Mouse (Mus musculus): ENCODE results near the gene Slc52a3. TPM values are rescaled to one million over a fixed set of nuclear protein-coding genes. Genes with fewer than 3 reads are reported as not detected.

Slc52a3 gene
- polyA plus RNA-seq, 1 experiment from 2014 or later = 0.40 TPM

DNA sequence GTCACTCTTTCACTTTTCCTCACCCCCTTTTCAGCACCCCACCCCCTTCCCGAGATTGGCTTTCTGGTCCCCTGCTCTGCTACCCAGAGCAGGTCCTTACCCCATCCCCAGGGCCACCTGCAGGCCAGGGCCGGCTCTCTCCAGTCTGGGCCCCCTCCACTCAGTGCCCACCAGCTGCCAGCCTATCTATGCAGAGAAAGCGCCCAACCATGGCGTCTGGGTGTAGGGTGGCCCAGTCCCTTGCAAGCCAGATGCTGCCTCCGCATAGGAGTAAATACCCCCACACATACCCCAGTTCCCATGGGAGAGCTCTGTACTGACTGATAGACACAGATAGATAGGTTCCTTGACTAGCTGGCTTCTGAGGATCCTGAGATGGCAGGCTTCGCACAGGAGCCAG is 4.4 kb downstream of the Slc52a3 start:
- no peak for ATAC-seq (replicated peaks; ENCODE audit: insufficient number of reproducible peaks, insufficient read depth, low FRiP score, low read depth)
- 60% methylated on average over 6 of the region's 6 CpGs for WGBS

DNA sequence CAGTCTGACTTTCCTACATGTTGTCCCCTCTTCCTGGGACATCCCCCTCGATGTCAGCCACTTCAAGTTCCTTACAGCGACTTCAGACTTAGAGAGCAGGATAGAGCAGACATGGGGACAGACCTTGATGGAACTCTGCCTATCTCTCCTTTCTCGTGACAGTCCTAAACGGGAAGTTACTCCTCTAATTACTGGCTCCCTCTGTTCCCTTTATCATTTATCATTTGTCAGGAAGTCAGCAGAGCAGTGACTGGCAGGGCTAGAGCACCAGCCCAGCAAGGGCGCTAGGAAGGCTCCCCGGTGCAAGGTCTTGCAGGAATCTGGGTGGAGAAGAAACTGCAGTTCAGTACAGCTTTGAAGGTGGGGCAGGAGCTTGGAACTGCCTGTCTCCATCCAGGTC is 6.2 kb downstream of the Slc52a3 start:
- H3K36me3 ChIP-seq = no peaks in the 10 kb centered on the region

More for the DNA sequence above, 4.4 kb downstream of the Slc52a3 start:
- peaks cover 12% of the 10 kb centered on the region for H3K4me1 ChIP-seq (replicated peaks)
- no peak overlapping the region for H3K27ac ChIP-seq
- H3K4me2 ChIP-seq = no peak overlapping the region
- peaks cover 55% of the 10 kb centered on the region for H3K27me3 ChIP-seq
- H3K9me3 ChIP-seq (replicated peaks) = no peaks in the 10 kb centered on the region
- H3K9ac ChIP-seq = no peak overlapping the region
- no peaks in the 10 kb centered on the region for H3K36me3 ChIP-seq
- H3K4me3 ChIP-seq = no peak overlapping the region

DNA sequence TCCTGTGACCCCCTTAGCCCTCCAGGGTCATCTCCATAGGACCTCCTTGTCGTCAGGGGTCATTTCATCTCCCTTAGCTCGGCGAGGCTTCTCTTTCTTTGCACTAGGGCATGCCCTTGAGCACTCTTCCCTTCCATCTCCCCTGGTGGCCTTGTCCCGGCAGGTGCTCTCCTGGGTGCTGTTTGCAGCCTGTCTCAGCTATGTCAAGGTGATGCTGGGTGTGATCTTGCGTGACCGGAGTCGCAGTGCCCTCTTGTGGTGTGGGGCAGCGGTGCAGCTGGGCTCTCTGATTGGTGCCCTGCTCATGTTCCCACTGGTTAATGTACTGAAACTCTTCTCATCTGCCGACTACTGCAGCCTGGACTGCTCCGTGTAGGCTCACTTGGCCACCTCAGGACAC is 11.5 kb downstream of the Slc52a3 start:
- peaks cover 15% of the 10 kb centered on the region; the same call in 1 of the 2 replicates for H3K27me3 ChIP-seq
- H3K36me3 ChIP-seq = no peaks in the 10 kb centered on the region
- no peak overlapping the region for H3K4me3 ChIP-seq
- H3K9me3 ChIP-seq (replicated peaks) = no peaks in the 10 kb centered on the region
- no peak overlapping the region for H3K9ac ChIP-seq
- no peak overlapping the region for H3K4me2 ChIP-seq
- peaks cover 3% of the 10 kb centered on the region; the same call in 1 of the 2 replicates for H3K4me1 ChIP-seq (replicated peaks)
- ATAC-seq (replicated peaks; ENCODE audit: insufficient number of reproducible peaks, insufficient read depth, low FRiP score, low read depth) = no peak
- no peak overlapping the region for H3K27ac ChIP-seq
- WGBS = 55% methylated on average over 10 of the region's 10 CpGs

More for the DNA sequence above, 6.2 kb downstream of the Slc52a3 start:
- Histone ChIP-seq H3K4me3 (no peak overlapping the region), H3K27ac (no peak overlapping the region), H3K27me3 (peaks cover 48% of the 10 kb centered on the region), H3K4me2 (no peak overlapping the region), H3K9ac (no peak overlapping the region), H3K9me3 (replicated peaks) (no peaks in the 10 kb centered on the region), H3K4me1 (replicated peaks) (peaks cover 10% of the 10 kb centered on the region)
- 36% methylated on average over 6 of the region's 6 CpGs for WGBS
- ATAC-seq (replicated peaks; ENCODE audit: insufficient number of reproducible peaks, insufficient read depth, low FRiP score, low read depth) = no peak

DNA sequence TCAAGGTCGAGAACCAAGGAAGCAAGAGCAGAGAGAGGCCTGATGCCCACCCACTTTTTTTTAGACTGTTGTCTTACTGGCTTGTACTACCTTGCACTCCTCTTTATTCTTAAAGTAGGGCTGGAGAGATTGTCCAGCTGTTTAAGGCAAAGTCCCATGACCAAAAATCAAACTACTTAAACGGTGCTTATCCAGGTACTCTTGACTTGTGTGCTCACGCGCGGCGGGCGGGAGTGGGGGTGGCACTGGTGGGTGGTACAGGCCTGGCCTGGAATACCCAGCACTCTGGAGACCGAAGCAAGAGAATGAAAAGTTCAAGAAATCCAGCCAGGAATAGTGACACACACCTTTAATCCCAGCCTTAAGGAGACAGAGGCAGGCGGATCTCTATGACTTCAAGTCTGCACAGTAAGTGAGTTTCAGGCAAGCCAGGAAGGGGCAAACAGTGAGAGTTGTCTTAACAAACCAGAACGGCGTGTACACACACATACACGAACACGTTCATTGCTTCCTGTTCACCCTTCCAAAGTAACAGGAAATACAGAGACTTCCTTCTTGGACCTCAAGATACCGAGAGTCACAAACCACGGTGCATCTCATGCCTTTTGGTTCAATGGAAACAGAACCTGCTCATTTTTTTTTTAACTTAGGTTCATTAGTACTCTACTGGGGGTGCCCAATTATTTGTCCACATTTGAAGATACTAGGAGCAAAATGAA is 12.9 kb downstream of the Slc52a3 start:
- WGBS = 78% methylated on average over 15 of the region's 15 CpGs
- H3K27me3 ChIP-seq = peaks cover 12% of the 10 kb centered on the region; the same call in 1 of the 2 replicates
- no peak for ATAC-seq (replicated peaks; ENCODE audit: insufficient number of reproducible peaks, insufficient read depth, low FRiP score, low read depth)
- H3K36me3 ChIP-seq = no peaks in the 10 kb centered on the region
- peaks cover 3% of the 10 kb centered on the region; the same call in 1 of the 2 replicates for H3K4me1 ChIP-seq (replicated peaks)
- H3K27ac ChIP-seq = no peak overlapping the region
- H3K9ac ChIP-seq = no peak overlapping the region
- no peaks in the 10 kb centered on the region for H3K9me3 ChIP-seq (replicated peaks)
- H3K4me2 ChIP-seq = no peak overlapping the region
- H3K4me3 ChIP-seq = no peak overlapping the region

DNA sequence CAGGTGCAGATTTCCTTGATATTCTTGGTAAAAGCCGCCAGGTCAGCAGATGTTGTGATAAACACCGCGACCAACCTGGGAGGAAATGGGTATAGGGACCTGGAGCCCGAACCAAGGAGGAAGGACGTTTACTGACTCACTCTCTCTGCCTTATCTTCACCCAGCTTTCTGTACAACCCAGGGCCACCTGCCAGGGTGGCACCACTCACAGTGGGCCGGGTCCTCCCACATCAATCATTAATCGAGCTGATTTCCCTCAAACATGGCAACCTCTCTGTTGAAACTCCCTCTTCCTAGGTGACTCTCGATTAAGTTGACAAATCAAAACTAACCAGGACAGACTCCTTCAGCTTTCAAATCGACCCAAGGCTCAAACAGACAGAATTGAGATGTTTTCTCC is 13.9 kb downstream of the Slc52a3 start:
- no peak overlapping the region for H3K9ac ChIP-seq
- H3K36me3 ChIP-seq = no peaks in the 10 kb centered on the region
- no peak overlapping the region for H3K27ac ChIP-seq
- no peak overlapping the region for H3K4me3 ChIP-seq
- H3K9me3 ChIP-seq (replicated peaks) = no peaks in the 10 kb centered on the region
- peaks cover 12% of the 10 kb centered on the region; the same call in 1 of the 2 replicates for H3K27me3 ChIP-seq
- ATAC-seq (replicated peaks; ENCODE audit: insufficient number of reproducible peaks, insufficient read depth, low FRiP score, low read depth) = no peak
- 68% methylated on average over 9 of the region's 9 CpGs for WGBS
- no peak overlapping the region for H3K4me2 ChIP-seq
- peaks cover 3% of the 10 kb centered on the region; the same call in 1 of the 2 replicates for H3K4me1 ChIP-seq (replicated peaks)

DNA sequence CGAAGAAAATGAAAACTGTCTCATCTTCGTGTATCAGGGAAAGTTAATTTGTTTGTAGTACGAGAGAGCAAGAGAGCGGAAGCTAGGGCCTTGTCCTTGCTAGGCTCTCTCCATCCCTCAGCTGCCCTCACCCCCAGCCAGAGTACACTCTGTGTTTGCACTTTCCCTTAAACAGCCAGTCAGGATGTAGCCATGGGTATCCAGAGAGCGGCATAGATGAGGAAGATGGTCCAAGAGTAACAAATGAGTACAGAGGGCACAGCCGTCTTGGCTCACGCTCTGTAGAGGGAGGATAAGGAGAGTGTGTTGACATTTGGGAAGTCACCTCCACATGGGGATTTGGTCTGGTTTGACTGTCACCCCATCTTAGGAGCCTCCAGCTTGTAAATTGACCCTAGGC is 14.3 kb downstream of the Slc52a3 start:
- Histone ChIP-seq H3K4me2 (no peak overlapping the region), H3K4me1 (replicated peaks) (peaks cover 3% of the 10 kb centered on the region; the same call in 1 of the 2 replicates), H3K9ac (no peak overlapping the region), H3K4me3 (no peak overlapping the region), H3K9me3 (replicated peaks) (no peaks in the 10 kb centered on the region), H3K27ac (no peak overlapping the region), H3K36me3 (no peaks in the 10 kb centered on the region), H3K27me3 (peaks cover 11% of the 10 kb centered on the region; the same call in 1 of the 2 replicates)
- ATAC-seq (replicated peaks; ENCODE audit: insufficient number of reproducible peaks, insufficient read depth, low FRiP score, low read depth) = no peak
- WGBS = 76% methylated on average over 7 of the region's 7 CpGs

DNA sequence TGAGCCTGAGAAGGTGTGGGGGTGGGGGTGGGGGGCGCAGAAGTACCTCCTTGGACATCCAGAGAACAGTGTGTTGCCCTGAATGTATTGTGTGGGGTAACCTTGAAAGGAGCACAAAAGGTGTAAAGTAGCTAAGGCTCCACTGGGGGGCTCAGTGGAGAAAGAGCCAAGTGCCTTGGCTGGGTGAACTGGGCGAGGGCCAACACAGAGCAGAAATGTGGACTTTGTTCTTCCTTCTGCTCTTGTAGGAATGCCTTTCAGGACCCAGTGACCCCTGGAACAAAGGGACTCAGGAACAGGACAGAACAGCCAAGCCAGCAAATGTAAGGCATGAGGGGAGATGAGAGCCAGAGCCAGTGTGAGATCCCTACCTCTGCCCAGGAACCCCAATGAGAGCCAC is 15.4 kb downstream of the Slc52a3 start:
- 0 out of 2 replicates have a peak, but pooled peaks have one; percentile 27 for ATAC-seq (replicated peaks; ENCODE audit: insufficient number of reproducible peaks, insufficient read depth, low FRiP score, low read depth)
- H3K36me3 ChIP-seq = no peaks in the 10 kb centered on the region

DNA sequence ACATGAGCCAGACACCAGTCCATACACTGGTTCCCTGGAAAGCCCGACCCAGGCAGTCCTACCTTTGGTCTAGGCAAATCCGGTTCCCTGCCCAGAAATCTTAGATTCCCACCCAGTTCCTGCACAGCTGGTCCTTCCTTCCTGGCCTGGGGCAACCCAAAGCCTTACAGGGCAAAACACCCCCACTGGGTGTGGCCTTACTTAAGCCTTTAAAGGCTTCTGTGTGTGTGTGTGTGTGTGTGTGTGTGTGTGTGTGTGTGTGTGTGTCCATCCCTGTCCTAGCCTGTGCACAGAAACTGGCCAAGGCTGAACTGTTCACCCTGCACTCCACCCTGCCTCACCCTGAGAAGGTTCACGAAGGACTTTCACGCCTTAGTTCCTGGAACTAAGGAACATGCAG is 15.9 kb downstream of the Slc52a3 start:
- H3K27ac ChIP-seq = no peak overlapping the region
- no peaks in the 10 kb centered on the region for H3K9me3 ChIP-seq (replicated peaks)
- no peak overlapping the region for H3K4me2 ChIP-seq
- no peaks in the 10 kb centered on the region for H3K36me3 ChIP-seq
- H3K9ac ChIP-seq = no peak overlapping the region
- 63% methylated on average over 4 of the region's 4 CpGs for WGBS
- H3K4me1 ChIP-seq (replicated peaks) = peaks cover 3% of the 10 kb centered on the region; the same call in 1 of the 2 replicates
- no peak for ATAC-seq (replicated peaks; ENCODE audit: insufficient number of reproducible peaks, insufficient read depth, low FRiP score, low read depth)
- H3K27me3 ChIP-seq = 0 out of 2 replicates have a peak, but pooled peaks cover 7% of the 10 kb centered on the region
- H3K4me3 ChIP-seq = no peak overlapping the region

More for the DNA sequence above, 15.4 kb downstream of the Slc52a3 start:
- Histone ChIP-seq H3K9me3 (replicated peaks) (no peaks in the 10 kb centered on the region), H3K4me3 (no peak overlapping the region), H3K27ac (no peak overlapping the region), H3K4me1 (replicated peaks) (peaks cover 3% of the 10 kb centered on the region; the same call in 1 of the 2 replicates), H3K9ac (no peak overlapping the region), H3K27me3 (0 out of 2 replicates have a peak, but pooled peaks cover 7% of the 10 kb centered on the region), H3K4me2 (no peak overlapping the region)
- WGBS = 35% methylated on average over 2 of the region's 2 CpGs

DNA sequence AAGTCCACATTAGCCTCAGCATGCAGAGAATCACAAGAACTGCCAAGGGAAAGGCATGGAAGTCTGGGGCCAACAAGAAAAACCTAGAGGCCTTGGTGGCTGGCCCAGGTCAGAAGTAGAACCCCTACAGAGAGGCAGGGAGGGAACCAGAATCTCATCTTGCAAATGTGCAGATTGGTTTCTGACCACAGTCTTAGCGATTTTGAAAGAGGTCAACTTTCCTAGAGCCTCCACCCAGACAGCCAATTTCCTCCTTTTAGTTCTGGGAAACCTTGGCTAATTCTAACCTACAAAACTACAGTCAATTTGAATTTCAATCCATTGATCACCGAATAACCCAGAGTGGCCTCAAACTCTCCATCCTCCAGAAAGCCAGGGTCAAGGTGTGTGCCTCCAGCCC is 16.4 kb downstream of the Slc52a3 start:
- WGBS = 54% methylated on average over 2 of the region's 2 CpGs

DNA sequence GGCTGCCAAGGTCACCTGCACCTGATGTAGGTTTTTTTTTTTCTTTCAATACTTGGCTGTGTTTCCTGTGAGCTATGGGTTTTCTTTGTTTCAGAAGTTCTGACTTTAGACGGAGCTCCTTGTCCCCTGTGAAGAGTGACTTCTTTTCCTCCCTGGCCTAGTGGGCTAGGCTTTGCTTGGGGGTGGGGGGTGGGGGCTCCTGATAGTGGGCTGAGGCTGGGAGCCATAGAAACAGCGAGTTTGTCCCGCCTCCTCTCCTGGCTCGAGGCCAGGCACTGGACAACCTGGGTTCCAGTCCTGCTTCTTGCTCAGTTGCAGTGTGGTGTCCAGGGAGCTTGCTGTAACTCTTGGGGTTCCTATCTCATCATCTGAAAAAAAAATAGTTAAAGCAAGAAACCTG is 19.7 kb downstream of the Slc52a3 start:
- no peaks in the 10 kb centered on the region for H3K36me3 ChIP-seq
- H3K27ac ChIP-seq = no peak overlapping the region
- 46% methylated on average over 4 of the region's 4 CpGs for WGBS
- ATAC-seq (replicated peaks; ENCODE audit: insufficient number of reproducible peaks, insufficient read depth, low FRiP score, low read depth) = no peak
- H3K4me3 ChIP-seq = no peak overlapping the region
- H3K9ac ChIP-seq = no peak overlapping the region
- H3K4me1 ChIP-seq (replicated peaks) = peaks cover 3% of the 10 kb centered on the region; the same call in 1 of the 2 replicates
- H3K27me3 ChIP-seq = no peaks in the 10 kb centered on the region
- no peak overlapping the region for H3K4me2 ChIP-seq
- no peaks in the 10 kb centered on the region for H3K9me3 ChIP-seq (replicated peaks)

More for the DNA sequence above, 16.4 kb downstream of the Slc52a3 start:
- Histone ChIP-seq H3K36me3 (no peaks in the 10 kb centered on the region), H3K9me3 (replicated peaks) (no peaks in the 10 kb centered on the region), H3K4me1 (replicated peaks) (peaks cover 3% of the 10 kb centered on the region; the same call in 1 of the 2 replicates), H3K27me3 (0 out of 2 replicates have a peak, but pooled peaks cover 4% of the 10 kb centered on the region), H3K9ac (no peak overlapping the region), H3K27ac (no peak overlapping the region), H3K4me3 (no peak overlapping the region), H3K4me2 (no peak overlapping the region)
- no peak for ATAC-seq (replicated peaks; ENCODE audit: insufficient number of reproducible peaks, insufficient read depth, low FRiP score, low read depth)

DNA sequence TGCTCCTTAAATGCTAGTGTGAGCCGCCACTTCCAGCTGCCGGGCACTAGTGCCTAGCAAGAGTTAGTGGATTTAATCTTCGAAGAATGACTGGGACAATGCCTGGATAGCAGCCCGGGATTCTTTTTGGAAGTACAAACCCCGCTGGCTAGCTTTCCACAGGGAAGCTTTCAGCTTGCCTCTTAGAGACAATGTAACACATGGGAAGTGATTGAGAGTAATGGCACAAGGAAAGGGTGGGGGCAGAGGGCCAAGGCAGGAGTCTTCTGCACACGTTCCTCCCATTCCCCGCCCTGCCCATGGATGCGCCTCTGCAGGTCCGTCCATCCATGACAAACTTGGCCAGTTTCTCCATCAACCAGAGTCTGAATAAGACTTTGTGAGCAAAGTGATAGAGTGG is 20.4 kb downstream of the Slc52a3 start:
- Histone ChIP-seq H3K9ac (no peak overlapping the region), H3K4me3 (no peak overlapping the region), H3K4me2 (no peak overlapping the region), H3K27me3 (no peaks in the 10 kb centered on the region), H3K9me3 (replicated peaks) (no peaks in the 10 kb centered on the region), H3K4me1 (replicated peaks) (peaks cover 3% of the 10 kb centered on the region; the same call in 1 of the 2 replicates), H3K36me3 (no peaks in the 10 kb centered on the region), H3K27ac (no peak overlapping the region)
- 74% methylated on average over 9 of the region's 9 CpGs for WGBS
- no peak for ATAC-seq (replicated peaks; ENCODE audit: insufficient number of reproducible peaks, insufficient read depth, low FRiP score, low read depth)

DNA sequence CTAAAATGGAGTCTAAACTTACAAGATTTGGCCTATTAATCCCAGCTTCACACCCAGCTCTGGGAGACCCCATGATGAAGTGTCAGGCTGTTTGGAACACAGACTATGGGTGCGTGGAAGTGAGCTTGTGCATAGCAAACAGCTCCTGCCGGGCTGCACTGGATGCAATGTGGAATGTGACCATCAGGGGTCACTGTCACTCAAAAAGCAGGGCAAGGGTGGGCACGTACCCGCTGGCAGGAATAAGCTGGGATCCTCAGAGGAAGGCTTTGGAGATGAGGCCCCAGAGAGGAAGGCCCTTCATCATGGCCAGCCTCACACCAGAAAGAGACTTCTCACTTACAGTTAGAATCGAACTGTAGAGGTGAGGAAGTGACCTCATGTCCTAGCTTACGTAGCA is 23.9 kb downstream of the Slc52a3 start:
- ATAC-seq (replicated peaks; ENCODE audit: insufficient number of reproducible peaks, insufficient read depth, low FRiP score, low read depth) = no peak
- no peak overlapping the region for H3K9ac ChIP-seq
- H3K4me2 ChIP-seq = no peak overlapping the region
- H3K9me3 ChIP-seq (replicated peaks) = no peaks in the 10 kb centered on the region
- no peak overlapping the region for H3K27ac ChIP-seq
- WGBS = 16% methylated on average over 6 of the region's 6 CpGs
- no peaks in the 10 kb centered on the region for H3K4me1 ChIP-seq (replicated peaks)
- no peak overlapping the region for H3K4me3 ChIP-seq
- H3K36me3 ChIP-seq = no peaks in the 10 kb centered on the region
- H3K27me3 ChIP-seq = no peaks in the 10 kb centered on the region

Measured in heart, embryonic 15.5 days (tissue).